Mouse (Mus musculus): Measurements from ENCODE around the gene Cldn4. TPM values are rescaled to one million over a fixed set of nuclear protein-coding genes. Genes with fewer than 3 reads are reported as not detected.

The Cldn4 gene
- polyA plus RNA-seq, 1 experiment from 2014 or later: not detected

DNA sequence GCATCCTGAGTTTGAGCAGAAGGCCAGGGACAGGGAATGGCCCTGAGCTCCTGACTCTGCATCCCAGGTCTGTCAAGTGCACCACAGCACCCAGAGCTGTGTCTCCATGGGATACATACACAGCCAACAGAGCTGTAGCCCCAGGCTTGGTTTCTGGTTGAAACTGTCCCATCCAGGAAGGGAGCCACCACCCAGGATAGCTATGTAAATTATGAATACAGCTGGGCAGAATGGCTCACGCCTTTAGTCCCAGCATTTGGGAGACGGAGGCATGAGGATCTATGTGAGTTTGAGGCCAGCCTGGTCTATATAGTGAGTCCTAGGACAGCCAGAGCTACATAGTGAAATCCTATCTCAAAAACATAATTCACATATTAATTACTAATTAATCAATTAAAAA, 16.7 kb downstream of the Cldn4 start:
- Histone ChIP-seq H3K4me3 (ENCODE audit: low read depth, low read length) (no peak overlapping the region), H3K27me3 (ENCODE audit: control insufficient read depth, insufficient read depth, low read depth, low read length) (no peaks in the 10 kb centered on the region), H3K9me3 (replicated peaks; ENCODE audit: control insufficient read depth, low read length, poor library complexity, severe bottlenecking) (no peaks in the 10 kb centered on the region), H3K4me2 (ENCODE audit: low read length) (no peak overlapping the region), H3K36me3 (ENCODE audit: control insufficient read depth, insufficient read depth, low read length) (no peaks in the 10 kb centered on the region), H3K4me1 (ENCODE audit: control insufficient read depth, insufficient read depth, low read length) (peaks cover 2% of the 10 kb centered on the region; the same call in 1 of the 2 replicates), H3K9ac (ENCODE audit: low read depth, low read length) (no peak overlapping the region), H3K27ac (ENCODE audit: low read length) (no peak overlapping the region)
- no peak for ATAC-seq
- 88% methylated on average over 2 of the region's 2 CpGs for WGBS

DNA sequence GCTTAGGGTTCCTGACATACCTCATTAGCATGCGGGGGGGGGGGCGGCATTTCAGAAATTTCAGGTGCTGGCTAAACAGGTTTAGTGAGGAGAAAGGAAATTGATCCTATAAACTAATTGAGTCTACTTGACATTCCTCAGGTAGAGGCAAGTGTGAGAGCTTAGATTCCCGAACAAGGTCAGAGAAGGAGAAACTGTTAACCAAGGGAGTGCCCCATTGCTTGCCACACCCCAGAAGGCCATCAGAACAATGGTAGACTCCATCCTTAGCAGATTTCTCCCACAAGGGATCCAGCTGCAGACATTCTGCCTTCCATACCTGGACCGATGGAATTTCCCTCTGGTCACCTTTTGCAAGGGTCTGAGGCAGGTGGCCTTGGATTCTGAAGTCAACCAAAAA, 20.0 kb downstream of the Cldn4 start:
- no peak overlapping the region for H3K4me3 ChIP-seq (ENCODE audit: low read depth, low read length)
- no peak overlapping the region for H3K4me2 ChIP-seq (ENCODE audit: low read length)
- no peak overlapping the region for H3K9ac ChIP-seq (ENCODE audit: low read depth, low read length)
- no peak overlapping the region for H3K27ac ChIP-seq (ENCODE audit: low read length)
- no peaks in the 10 kb centered on the region for H3K9me3 ChIP-seq (replicated peaks; ENCODE audit: control insufficient read depth, low read length, poor library complexity, severe bottlenecking)
- no peaks in the 10 kb centered on the region for H3K4me1 ChIP-seq (ENCODE audit: control insufficient read depth, insufficient read depth, low read length)
- WGBS: 89% methylated on average over 4 of the region's 4 CpGs
- H3K27me3 ChIP-seq (ENCODE audit: control insufficient read depth, insufficient read depth, low read depth, low read length): no peaks in the 10 kb centered on the region
- no peak for ATAC-seq
- H3K36me3 ChIP-seq (ENCODE audit: control insufficient read depth, insufficient read depth, low read length): no peaks in the 10 kb centered on the region

- Histone ChIP-seq H3K27me3 (ENCODE audit: control insufficient read depth, insufficient read depth, low read depth, low read length) (no peaks in the 10 kb centered on the region), H3K27ac (ENCODE audit: low read length) (no peak overlapping the region), H3K4me2 (ENCODE audit: low read length) (no peak overlapping the region), H3K9me3 (replicated peaks; ENCODE audit: control insufficient read depth, low read length, poor library complexity, severe bottlenecking) (no peaks in the 10 kb centered on the region), H3K4me3 (ENCODE audit: low read depth, low read length) (no peak overlapping the region), H3K9ac (ENCODE audit: low read depth, low read length) (no peak overlapping the region), H3K36me3 (ENCODE audit: control insufficient read depth, insufficient read depth, low read length) (no peaks in the 10 kb centered on the region), H3K4me1 (ENCODE audit: control insufficient read depth, insufficient read depth, low read length) (no peaks in the 10 kb centered on the region)
- WGBS: 53% methylated on average over 6 of the region's 6 CpGs
- no peak for ATAC-seq
Measured at GRCm38 (mm10) chr5:134923141-134923540, 23.6 kb downstream of the Cldn4 start.

GRCm38 (mm10) chr5:134921106-134921505, 25.6 kb downstream of the Cldn4 start:
- H3K36me3 ChIP-seq (ENCODE audit: control insufficient read depth, insufficient read depth, low read length): no peaks in the 10 kb centered on the region
- WGBS: 90% methylated on average over 8 of the region's 8 CpGs
- no peak overlapping the region for H3K9ac ChIP-seq (ENCODE audit: low read depth, low read length)
- no peak overlapping the region for H3K27ac ChIP-seq (ENCODE audit: low read length)
- H3K4me3 ChIP-seq (ENCODE audit: low read depth, low read length): no peak overlapping the region
- no peaks in the 10 kb centered on the region for H3K4me1 ChIP-seq (ENCODE audit: control insufficient read depth, insufficient read depth, low read length)
- no peaks in the 10 kb centered on the region for H3K27me3 ChIP-seq (ENCODE audit: control insufficient read depth, insufficient read depth, low read depth, low read length)
- H3K9me3 ChIP-seq (replicated peaks; ENCODE audit: control insufficient read depth, low read length, poor library complexity, severe bottlenecking): no peaks in the 10 kb centered on the region
- no peak for ATAC-seq
- no peak overlapping the region for H3K4me2 ChIP-seq (ENCODE audit: low read length)

- H3K27ac ChIP-seq (ENCODE audit: low read length): no peak overlapping the region
- no peaks in the 10 kb centered on the region for H3K4me1 ChIP-seq (ENCODE audit: control insufficient read depth, insufficient read depth, low read length)
- no peak overlapping the region for H3K4me3 ChIP-seq (ENCODE audit: low read depth, low read length)
- no peaks in the 10 kb centered on the region for H3K27me3 ChIP-seq (ENCODE audit: control insufficient read depth, insufficient read depth, low read depth, low read length)
- no peaks in the 10 kb centered on the region for H3K36me3 ChIP-seq (ENCODE audit: control insufficient read depth, insufficient read depth, low read length)
- no peak for ATAC-seq
- H3K4me2 ChIP-seq (ENCODE audit: low read length): no peak overlapping the region
- H3K9ac ChIP-seq (ENCODE audit: low read depth, low read length): no peak overlapping the region
- no peaks in the 10 kb centered on the region for H3K9me3 ChIP-seq (replicated peaks; ENCODE audit: control insufficient read depth, low read length, poor library complexity, severe bottlenecking)
- 79% methylated on average over 6 of the region's 6 CpGs for WGBS
Measured at GRCm38 (mm10) chr5:134920106-134920687, 26.5 kb downstream of the Cldn4 start.

DNA sequence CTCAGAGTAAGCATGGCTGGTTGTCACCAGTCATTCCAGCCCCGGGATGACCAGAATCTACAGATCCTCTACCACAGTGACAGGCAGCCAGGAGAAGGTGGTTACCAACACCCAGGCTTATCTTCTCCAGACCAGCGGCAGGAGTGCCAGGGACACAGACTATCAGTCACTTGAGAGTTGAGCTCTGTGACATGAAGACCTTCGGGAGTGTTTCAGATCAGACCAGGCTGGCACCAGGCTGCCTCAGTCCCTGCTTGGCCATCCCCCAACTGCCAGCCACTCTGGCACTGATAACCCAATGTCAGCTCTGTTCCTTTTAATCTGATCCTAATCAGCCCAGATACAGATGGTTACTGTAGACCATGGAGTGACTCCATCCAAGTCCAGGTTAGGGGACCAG, 27.6 kb downstream of the Cldn4 start:
- no peak for ATAC-seq
- 94% methylated on average over 3 of the region's 3 CpGs for WGBS
- Histone ChIP-seq H3K4me3 (ENCODE audit: low read depth, low read length) (no peak overlapping the region), H3K4me2 (ENCODE audit: low read length) (no peak overlapping the region), H3K9ac (ENCODE audit: low read depth, low read length) (no peak overlapping the region), H3K9me3 (replicated peaks; ENCODE audit: control insufficient read depth, low read length, poor library complexity, severe bottlenecking) (no peaks in the 10 kb centered on the region), H3K4me1 (ENCODE audit: control insufficient read depth, insufficient read depth, low read length) (no peaks in the 10 kb centered on the region), H3K27me3 (ENCODE audit: control insufficient read depth, insufficient read depth, low read depth, low read length) (no peaks in the 10 kb centered on the region), H3K27ac (ENCODE audit: low read length) (no peak overlapping the region), H3K36me3 (ENCODE audit: control insufficient read depth, insufficient read depth, low read length) (no peaks in the 10 kb centered on the region)

DNA sequence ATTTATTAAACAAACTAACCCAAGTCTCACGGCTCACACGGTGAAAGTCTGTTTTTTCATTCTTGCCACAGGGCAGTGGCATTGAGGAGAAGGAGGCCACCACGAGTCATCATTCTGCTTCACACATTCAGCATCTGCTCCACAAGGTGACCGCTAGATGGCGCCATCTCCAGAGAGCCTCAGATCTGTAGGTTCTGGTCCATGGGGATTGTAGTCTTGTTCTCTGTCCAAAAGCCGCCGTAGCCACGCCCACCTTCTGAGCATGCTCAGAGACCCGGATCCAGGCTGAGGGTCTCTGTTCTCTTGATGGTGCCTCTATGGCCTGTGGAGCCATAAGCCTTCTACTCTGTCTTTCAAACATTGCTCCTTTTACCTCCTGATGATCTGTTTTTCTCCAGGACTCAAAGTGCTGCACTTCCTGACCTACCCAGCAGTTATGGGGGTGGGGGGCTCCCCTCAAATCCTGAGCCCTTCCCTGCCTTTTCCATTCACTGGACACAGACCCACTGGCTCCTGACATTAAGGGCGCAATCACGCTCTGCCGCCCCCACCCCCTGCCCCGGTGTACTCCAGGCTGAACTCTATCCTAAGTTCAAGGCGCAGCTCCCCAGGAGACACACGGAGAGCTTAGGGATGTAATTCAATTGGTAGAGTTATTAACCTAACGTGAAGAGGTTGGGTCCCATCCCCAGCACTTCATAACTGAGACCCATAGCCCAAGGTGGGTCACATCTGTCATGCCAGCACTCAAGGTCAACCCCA, 28.5 kb downstream of the Cldn4 start:
- Histone ChIP-seq H3K4me3 (ENCODE audit: low read depth, low read length) (no peak overlapping the region), H3K9me3 (replicated peaks; ENCODE audit: control insufficient read depth, low read length, poor library complexity, severe bottlenecking) (no peaks in the 10 kb centered on the region), H3K27me3 (ENCODE audit: control insufficient read depth, insufficient read depth, low read depth, low read length) (no peaks in the 10 kb centered on the region), H3K36me3 (ENCODE audit: control insufficient read depth, insufficient read depth, low read length) (no peaks in the 10 kb centered on the region), H3K4me2 (ENCODE audit: low read length) (no peak overlapping the region), H3K4me1 (ENCODE audit: control insufficient read depth, insufficient read depth, low read length) (no peaks in the 10 kb centered on the region), H3K27ac (ENCODE audit: low read length) (no peak overlapping the region), H3K9ac (ENCODE audit: low read depth, low read length) (no peak overlapping the region)
- WGBS: 52% methylated on average over 16 of the region's 16 CpGs
- ATAC-seq: no peak

- no peak for ATAC-seq
- WGBS: 82% methylated on average over 8 of the region's 8 CpGs
- H3K9me3 ChIP-seq (replicated peaks; ENCODE audit: control insufficient read depth, low read length, poor library complexity, severe bottlenecking): no peaks in the 10 kb centered on the region
Measured at GRCm38 (mm10) chr5:134915311-134915710, 31.4 kb downstream of the Cldn4 start, which contains the start of gene Cldn13. Cldn13 (minus strand) TSS chr5:134915526.

DNA sequence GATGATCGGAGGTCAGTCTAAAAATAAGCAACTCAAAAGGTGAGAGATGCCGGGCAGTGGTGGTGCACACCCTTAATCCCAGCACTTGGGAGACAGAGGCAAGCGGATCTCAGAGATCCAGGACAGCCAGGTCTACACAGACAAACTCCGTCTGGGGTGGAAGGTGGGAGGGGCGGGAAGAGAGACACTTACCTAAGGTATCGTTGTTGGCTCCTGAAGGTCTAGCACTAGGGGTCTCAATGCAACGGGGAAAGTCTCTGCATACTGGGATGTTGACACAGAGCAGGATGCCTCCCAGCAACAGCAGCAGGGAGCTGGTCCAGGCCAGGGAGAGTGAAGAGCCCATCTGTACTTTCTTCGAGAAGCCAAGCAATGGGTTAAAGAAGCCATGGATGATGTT, 32.2 kb downstream of the Cldn4 start:
- Histone ChIP-seq H3K4me1 (ENCODE audit: control insufficient read depth, insufficient read depth, low read length) (no peaks in the 10 kb centered on the region), H3K36me3 (ENCODE audit: control insufficient read depth, insufficient read depth, low read length) (no peaks in the 10 kb centered on the region), H3K4me3 (ENCODE audit: low read depth, low read length) (no peak overlapping the region), H3K9ac (ENCODE audit: low read depth, low read length) (no peak overlapping the region), H3K27ac (ENCODE audit: low read length) (no peak overlapping the region), H3K9me3 (replicated peaks; ENCODE audit: control insufficient read depth, low read length, poor library complexity, severe bottlenecking) (no peaks in the 10 kb centered on the region), H3K27me3 (ENCODE audit: control insufficient read depth, insufficient read depth, low read depth, low read length) (no peaks in the 10 kb centered on the region), H3K4me2 (ENCODE audit: low read length) (no peak overlapping the region)
- ATAC-seq: no peak
- WGBS: 89% methylated on average over 8 of the region's 8 CpGs

More at GRCm38 (mm10) chr5:134915311-134915710, 31.4 kb downstream of the Cldn4 start, which contains the start of gene Cldn13:
- Histone ChIP-seq H3K9ac (ENCODE audit: low read depth, low read length) (no peak within 1 kb of the TSS), H3K4me3 (ENCODE audit: low read depth, low read length) (no peak within 1 kb of the TSS), H3K4me1 (ENCODE audit: control insufficient read depth, insufficient read depth, low read length) (no peaks in the 10 kb centered on the region), H3K36me3 (ENCODE audit: control insufficient read depth, insufficient read depth, low read length) (no peaks in the 10 kb centered on the region), H3K27ac (ENCODE audit: low read length) (no peak within 1 kb of the TSS), H3K4me2 (ENCODE audit: low read length) (no peak within 1 kb of the TSS), H3K27me3 (ENCODE audit: control insufficient read depth, insufficient read depth, low read depth, low read length) (no peaks in the 10 kb centered on the region)
